Mouse (Mus musculus) Muller cell, postnatal 12 days (primary cell): ENCODE measurements around the gene Cdsn.
"Not testable (repeated sequence)": the region's sequence is repeated elsewhere in the genome, so short reads cannot be mapped to it uniquely, and the experiment has no call there.

Experiments
- DNase-seq: peaks from one replicate; pipeline ENCODE4 v3.0.0-alpha.2; 2015; ENCODE audit errors: inconsistent ontology term

The Cdsn gene

DNA sequence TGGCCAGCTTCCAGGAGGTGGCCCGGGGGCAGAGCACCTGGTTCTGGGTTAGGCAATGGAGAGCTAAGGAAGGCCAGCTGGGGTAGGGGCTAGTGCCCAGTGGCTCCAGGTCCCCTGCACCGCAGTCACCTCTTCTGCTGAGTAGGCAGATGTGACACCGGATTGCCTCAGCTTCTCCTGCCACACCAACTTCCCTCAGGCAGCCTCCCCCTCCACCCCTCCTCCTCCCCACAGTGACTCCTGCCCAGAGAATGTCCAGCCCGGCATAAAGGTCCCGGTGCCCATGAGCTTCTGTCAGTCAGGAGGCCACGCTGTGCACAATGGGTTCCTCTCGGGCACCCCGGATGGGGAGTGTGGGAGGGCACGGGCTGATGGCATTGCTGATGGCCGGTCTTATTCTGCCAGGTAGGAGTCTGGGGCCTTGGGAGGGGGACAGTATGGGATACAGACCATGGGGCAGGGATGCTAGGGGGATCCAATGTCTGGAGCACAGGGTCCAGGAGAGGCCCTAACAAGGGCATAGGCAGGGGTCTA lies at the start of gene Cdsn:
Gene Cdsn (plus strand): TSS at position 248 of the 534 bp plus-strand sequence.
- peak; percentile 79 for DNase-seq

DNA sequence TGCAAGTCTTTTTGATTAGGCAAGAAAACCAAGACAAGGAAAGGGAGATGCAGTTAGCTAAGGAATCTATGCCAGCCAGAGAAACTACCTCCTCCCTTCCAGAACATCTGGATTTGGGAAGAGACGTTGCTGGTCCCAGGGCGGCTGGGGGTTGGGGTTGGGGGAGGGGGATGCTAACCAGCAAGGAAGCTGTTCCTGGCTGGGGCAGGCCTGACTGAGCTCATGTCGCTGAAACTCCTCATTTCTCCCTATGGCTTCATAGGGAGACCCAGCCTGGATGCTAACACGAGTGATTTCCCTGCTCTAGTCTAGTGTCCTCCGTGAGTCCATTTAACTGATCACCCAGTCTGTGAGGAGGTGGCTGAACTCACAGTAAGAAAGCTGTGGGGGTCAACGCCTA lies 49.7 kb upstream of the Cdsn start:
- DNase-seq: no peak

DNA sequence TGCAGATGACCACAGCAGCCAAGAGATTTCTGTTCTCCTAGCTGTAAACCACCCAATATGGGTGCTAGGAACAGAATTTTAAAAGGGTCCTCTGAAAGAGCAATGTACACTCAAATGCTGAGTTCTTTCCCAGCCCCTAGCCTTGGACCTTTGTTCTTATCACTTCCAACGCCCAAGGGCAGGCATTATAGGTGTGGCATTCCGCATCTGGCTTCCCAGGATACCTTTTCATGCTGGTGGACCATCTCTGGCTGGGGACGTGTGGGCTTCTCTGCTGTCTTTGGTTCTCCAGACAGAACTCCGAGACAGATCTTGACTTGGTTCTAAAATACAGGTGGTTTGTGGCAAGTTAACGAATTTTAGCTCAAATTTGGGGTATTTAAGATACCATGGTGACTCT lies 49.2 kb upstream of the Cdsn start:
- DNase-seq: no peak

DNA sequence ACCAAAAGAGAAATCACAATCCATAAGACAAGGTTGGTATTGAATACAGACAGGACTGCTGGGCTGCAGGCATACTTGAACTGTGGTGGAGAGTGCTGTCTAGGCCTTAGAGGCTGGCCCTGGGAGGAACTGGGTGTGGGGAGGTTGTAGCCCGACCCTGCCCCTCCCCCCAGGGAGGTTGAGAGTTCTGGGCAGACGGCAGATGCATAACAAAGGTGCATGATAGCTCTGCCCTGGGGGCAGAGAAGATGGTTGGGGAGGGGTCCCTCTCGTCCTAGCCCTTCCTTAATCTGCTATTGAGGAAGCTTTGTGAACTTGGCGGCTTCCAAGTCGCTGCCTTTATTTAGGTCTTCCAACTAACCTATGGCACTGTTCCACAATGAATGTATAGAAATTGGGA lies 48.1 kb upstream of the Cdsn start:
- DNase-seq: no peak

DNA sequence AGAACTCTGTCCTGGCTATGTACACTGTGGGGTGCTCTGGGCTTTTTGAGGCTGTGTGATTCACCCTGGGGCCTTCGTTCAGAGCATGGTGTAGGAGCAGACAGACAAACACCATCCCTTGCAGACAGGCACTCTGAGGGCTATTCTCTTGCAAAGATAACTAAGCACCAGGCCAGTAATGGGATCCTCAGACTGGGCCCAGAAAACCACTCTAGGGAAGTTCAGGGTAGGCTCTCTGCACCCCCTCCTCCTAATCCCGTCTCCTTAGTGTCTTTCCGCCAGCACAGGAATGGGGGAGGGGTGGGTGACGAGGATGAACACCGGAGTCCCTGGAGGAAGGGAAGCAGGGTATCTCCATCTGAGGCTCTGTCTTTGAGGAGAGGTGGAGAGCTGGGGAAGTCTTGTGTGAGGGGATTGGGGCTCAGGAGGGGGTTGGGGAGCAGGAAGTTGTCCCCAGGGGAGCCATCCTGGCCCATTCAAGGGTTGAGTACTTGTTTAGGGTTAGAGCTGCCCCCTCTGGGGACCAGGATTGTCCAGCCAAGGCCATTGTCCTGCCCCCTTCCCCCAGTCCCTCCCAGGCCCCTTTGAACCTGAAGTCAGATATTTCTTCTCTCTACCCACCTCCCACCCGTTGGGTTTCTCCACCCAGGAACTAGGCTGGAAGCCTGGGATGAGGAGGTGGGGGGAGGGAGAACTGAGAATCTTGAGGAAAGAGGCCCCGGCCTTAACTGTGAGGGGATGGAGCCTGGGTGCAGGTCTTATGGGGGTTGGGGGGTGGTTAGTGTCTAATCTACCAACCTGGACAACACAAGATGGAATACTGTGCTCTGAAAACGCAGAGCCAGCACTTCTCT lies 47.1 kb upstream of the Cdsn start:
- no peak for DNase-seq

DNA sequence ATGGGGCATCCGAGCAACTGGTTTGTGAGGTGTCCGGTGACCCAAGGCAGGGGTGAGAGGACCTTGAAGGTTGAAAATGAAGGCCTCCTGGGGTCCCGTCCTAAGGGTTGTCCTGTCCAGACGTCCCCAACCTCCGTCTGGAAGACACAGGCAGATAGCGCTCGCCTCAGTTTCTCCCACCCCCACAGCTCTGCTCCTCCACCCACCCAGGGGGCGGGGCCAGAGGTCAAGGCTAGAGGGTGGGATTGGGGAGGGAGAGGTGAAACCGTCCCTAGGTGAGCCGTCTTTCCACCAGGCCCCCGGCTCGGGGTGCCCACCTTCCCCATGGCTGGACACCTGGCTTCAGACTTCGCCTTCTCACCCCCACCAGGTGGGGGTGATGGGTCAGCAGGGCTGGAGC lies 46.2 kb upstream of the Cdsn start, which contains the start of gene Pou5f1:
Gene Pou5f1 (plus strand): TSS at position 243 of the 400 bp plus-strand sequence.
- DNase-seq: no peak

DNA sequence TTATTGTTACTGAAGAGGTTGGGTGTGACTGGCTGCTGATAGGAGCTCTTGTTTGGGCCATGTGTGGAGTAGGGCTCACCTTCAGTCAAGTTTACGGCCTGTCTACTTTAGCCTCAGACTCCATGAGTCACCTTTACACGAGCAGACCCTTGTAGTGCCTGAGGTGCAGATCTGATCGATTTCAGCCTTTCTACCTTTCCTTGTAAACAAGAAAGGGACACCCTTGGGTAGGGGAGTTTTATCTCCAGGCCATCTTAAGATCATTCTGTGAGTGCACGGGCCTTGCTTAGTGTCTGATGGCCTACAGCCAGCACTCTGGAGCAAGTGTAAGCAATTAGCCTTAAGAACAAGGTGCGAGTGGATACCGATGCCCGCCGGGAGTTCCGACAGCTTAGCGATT lies 45.0 kb upstream of the Cdsn start:
- no peak for DNase-seq

DNA sequence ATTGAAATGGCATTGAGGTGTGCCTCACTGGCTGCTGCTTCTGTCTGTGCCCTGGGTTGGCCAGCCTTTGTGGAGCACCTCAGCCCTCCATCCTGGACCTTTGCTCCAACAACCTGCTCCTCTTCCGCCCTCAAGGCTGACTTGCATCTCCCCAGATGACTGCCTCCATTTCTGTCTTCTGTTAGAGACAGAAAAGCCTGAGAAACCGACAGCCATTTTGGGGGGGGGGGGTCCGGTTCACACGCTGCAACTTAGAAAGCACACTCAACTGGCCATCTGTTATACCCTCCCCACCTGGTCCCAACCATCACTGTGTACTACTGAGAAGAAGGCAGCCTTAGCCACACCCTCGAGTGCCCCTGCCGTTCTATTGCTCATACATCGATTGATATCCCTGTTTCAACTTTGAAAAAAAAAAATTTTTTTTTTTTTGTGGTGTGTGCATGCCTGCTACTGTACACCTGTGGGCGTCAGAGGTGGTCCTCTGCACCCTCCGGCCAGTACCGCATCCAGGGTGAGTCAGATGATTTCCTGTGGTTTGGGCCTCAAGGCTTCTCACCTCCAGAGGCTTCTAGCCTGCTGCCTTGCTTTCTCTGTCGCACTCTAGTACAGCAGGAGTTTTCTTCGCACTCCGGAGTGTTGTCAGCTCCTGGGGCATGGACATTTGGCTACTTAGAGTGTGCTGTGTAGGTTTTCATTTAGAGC lies 44.2 kb upstream of the Cdsn start:
- no peak for DNase-seq

DNA sequence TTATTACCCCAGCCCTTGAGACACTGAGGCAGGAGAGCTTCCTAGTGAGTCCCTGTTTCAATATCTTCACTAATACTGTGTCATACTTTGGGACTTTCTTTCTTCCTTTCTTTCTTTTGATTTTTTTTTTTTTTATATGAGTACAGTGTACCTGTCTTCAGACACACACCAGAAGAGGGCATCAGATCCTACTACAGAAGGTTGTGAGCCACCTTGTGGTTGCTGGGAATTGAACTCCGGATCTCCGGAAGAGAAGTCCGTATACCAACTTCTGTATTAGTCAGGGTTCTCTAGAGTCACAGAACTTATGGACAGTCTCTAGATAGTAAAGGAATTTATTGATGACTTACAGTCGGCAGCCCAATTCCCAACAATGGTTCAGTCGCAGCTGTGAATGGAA lies 43.6 kb upstream of the Cdsn start:
- not testable (repeated sequence) for DNase-seq

DNA sequence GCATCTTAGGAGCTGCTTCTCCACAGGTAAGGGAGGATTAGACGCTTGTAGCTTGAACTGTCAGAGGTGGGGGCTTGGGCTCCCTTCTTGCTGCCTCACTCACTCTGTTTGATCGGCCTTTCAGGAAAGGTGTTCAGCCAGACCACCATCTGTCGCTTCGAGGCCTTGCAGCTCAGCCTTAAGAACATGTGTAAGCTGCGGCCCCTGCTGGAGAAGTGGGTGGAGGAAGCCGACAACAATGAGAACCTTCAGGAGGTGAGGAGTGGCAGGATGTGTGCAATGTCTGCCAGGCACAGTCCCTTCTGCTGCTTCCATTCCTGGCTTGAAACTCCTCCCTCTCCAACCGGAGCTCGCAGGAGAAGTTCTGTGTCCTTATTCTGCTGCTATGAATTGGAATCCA lies 42.6 kb upstream of the Cdsn start:
- no peak for DNase-seq

DNA sequence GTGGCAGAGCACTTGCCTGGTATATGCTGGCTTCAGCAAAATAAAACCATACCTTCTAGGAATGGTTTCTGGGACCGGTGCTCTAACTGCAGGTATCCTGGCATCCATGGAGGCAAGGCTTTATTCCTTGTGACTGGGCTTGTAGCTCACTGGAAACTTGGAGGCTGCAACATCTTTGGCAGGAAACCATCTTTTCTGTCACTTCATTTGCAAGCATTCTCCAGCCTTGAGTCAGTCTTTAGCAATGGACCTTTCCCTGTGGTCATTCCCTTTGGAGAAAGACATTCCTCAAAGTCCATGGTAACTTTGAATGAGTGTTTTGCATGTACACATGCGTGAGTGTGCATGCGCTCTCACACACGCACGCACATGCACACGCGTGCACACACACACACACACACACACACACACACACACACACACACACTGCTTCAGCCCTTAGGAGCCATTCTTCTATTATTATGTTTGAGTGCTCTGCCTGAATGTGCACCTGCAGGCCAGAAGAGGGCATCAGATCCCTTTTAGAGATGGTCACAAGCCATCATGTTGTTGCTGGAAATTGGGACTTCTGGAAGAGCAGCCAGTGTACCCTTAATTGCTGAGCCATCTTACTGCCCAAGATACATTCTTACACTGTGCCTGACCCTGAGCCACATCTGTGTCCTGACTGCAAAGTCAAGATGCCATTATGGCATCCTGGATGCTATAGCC lies 38.9 kb upstream of the Cdsn start:
- DNase-seq: peak; percentile 75

DNA sequence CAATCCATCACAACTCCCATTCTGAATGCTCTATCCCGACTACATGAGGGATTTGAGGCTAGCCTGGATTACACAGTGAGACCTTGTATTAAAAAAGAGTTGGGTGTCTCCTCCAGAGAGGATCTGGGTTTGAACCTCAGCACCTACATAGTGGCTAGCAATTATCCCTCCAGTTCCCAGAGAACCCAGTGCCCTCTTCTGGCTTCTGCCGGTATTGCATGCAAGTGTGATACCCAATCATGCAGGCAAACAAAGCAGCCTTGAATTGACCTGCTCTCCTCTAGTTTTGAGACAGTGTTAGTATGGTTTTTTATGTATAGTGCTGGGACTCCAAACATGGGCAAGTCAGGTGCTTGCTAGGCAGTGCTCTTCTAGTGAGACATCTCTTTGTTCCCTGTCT lies 38.0 kb upstream of the Cdsn start:
- DNase-seq: peak; percentile 40

DNA sequence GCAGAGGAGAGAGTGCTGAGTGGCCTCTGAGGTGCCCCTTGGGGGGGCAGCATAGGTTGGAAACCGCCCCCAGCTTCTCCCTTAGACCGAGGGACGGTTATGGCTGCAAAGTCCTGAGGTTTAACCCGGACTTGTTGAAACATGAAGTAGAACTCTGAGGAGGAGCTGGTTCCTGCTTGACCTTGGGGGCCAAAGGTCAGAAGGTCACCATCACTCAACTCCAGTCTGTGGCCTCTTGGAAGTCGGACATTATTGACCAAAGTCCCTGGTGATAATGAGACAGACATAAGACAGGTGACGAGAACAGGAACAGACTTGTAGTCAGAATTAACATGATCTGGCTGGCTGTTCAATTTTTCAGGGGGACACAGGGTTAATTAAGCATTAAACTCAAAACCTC lies 37.2 kb upstream of the Cdsn start:
- DNase-seq: no peak

DNA sequence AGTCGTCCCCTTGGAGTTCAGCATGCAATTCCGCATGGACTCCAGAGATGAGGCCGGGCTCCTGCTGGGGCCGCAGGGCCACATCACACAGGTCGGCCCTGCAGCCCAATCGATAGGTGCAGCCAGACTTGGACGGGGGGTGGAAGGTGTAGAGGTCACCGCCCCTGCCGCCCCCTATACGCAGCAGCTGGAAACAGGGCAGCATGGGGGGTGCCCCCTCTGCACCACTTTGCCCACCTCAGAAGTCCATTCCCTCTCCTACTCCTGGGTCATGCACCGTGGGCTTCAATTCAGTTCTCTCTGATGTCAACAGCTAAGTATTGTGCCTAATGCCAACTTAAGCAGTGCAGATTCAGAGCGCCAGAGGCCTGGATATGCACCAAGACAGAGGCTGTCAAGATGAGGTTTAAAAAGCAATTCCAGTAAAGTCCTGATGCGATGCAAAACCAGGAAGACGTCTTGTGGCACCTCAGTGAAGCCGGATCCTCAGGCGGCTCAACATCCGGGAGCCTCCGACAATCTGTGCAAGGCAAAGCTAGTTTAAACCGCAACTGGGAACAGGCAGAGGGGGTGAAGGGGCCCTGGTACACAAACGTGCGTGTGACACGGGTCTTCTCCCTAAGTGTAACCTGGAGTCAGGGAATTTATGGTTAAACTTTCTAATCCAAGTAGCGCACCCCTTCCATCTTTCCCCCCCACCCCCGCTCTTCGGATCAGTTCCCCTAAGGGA lies 35.9 kb upstream of the Cdsn start:
- DNase-seq: no peak

DNA sequence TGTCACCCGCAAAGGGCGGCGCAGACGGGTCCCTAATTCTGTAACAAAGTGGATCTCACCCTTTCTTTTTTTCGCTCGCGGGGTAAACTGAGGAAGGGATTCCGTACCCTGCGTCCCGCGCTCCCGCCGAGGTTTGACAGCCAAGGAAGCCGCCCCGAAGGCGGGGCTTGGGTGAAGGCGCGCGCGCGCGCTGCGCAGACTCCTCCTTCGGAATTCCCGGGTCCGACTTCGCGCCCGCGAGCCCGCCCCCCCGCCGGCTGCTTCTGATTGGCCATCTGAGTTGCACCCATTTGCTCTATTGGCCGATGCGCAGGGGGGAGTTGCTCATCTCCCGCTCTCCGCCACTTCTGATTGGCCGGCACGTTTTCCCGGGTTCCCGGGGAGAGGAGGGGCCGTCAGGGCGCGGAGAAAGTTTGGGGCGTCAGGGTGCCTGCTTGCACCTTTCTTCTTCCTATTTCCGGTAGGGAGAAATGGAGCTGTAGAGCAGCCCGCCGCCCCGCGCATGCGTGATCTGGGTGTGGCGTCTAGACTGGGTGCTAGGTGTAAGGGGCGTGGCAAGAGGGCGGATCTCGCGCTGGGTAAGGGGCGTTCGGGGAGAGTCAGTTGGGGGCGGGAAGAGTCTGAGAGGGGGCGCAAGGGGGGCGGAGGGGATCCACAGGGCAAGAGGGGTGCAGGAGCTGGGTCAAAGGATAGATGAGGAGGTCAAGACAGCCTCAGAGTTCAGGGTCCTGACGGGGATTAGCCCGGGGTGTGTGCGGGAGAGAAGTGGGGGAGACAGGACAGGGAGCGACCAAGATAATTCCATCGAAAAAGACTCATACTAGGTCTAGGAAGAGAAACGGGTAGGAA lies 35.1 kb upstream of the Cdsn start, which contains the start of the genes Tcf19 and Cchcr1:
Gene Tcf19 (minus strand): TSS at position 173 of the 849 bp plus-strand sequence.
Gene Cchcr1 (plus strand): TSS at position 449 of the 849 bp plus-strand sequence.
- peak; percentile 99 for DNase-seq

DNA sequence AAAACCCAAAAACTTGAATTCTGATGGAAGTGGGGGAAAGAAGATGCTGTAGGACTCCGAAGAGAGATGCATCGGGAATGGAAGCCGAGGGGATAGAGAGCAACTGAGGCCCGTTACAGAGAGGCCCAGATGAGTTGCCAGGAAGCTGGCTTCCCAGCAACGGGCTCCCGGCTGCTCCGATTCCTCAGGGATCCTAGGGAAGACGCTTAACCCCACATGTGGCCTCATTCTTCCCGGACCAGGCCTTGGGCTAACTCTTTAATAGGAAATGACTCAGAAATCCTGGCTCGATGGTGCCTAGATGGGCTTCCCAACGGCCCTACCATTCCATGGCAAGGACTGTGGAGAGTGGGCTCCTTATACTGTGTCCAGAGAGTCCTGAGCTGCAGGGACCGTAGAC lies 34.4 kb upstream of the Cdsn start:
- peak; percentile 33 for DNase-seq

DNA sequence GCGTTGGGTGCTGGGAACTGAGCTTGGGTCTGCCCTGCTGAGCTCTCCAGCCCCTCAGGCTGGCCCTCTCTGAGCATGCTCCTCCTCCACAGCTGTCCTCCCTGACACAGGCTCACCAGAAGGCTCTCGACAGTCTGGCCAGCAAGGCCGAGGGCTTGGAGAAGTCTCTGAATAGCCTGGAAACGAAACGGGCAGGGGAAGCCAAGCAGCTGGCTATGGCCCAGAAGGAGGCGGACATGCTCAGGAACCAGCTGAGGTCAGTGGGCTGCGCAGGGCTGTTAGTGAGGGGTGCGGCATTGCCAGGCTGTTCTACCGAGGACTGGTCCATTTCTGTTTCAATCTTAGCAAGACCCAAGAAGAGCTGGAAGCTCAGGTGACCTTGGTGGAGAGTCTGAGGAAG lies 27.6 kb upstream of the Cdsn start:
- DNase-seq: no peak

DNA sequence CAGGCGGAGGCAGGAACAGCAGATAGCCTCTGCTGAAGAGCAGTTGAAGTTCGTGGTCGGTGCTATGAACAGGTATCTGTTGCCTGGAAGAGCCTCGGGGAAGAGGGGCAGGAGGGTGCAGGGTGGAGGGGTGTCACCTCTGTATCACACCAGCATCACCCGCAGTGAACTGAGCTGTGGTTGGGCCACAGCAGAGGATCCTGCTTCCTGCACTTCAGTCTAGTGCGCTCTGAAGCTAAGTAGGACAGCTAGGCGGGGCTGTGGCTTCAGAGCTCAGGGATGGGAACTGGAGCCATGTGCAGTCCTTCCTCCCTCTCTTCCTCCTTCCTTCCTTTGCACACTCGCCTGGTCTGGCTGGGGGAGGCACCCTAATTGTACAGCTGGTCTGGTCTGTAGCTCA lies 25.3 kb upstream of the Cdsn start:
- DNase-seq: no peak

DNA sequence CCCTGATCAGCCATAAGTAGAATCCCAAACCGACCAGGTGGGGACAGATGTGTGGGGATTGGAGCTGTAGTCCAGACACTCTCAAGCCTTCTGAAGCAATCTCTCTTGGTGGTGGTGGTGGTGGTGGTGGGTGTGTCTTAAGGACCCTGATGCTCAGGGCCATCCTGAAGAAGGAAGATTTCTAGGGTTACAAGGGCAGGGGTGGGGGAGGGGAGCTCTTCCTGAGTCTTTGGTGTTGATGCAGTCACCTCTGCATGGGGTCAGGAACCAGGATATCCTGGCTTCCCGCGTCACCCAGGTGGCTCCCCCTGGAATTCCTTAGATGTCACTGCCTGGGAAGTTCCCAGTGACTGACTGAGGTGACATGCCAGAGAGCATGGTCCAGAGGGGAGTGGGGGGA lies 19.6 kb upstream of the Cdsn start:
- no peak for DNase-seq

DNA sequence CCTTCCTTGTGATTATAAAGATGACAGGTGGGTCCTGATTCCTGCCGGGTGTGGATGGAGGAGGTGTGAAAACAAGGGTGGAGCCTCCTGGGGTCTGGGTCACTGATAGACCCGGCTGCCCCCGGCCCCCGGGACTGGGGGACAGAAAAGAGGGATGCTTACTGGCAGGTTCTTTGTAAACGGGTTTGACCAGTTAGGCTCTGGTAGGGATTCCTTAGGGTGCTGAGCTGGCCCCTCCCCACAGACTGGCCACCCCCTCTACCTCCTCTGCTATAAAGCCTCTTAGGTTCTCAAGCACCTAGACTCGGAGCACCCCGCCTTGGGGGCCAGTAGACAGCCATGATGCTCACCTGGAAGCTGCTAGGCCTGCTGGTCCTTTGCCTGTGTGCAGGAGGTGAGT lies 19.0 kb upstream of the Cdsn start, which contains the start of gene Psors1c2:
Gene Psors1c2 (plus strand): TSS at position 301 of the 400 bp plus-strand sequence.
- DNase-seq: no peak
